Comparison of ENCODE assay signal across 28 mouse cellular contexts in genomic region chr15:99105238-99105637, GRCm38 (mm10). TPM values are rescaled to one million over a fixed set of nuclear protein-coding genes. Genes with fewer than 3 reads are reported as not detected.
"Had no signal": no experiment of that assay in that cellular context is flagged by ENCODE, and none has a peak within 500 bp of the region (broad histone marks: within the 10 kb centered on the region; RNA-seq: fewer than 3 reads in every experiment).

No protein-coding gene starts in this region.

- H3K4me1 ChIP-seq: liver, embryonic 15.5 days; lung, embryonic 15.5 days; midbrain, embryonic 10.5 days; midbrain, embryonic 13.5 days; neural tube, embryonic 13.5 days had no signal

- ATAC-seq: intestine, embryonic 16.5 days; midbrain, embryonic 13.5 days; midbrain, embryonic 16.5 days had no signal

- H3K9ac ChIP-seq: liver, embryonic 15.5 days; lung, embryonic 15.5 days; midbrain, embryonic 13.5 days; neural tube, embryonic 13.5 days had no signal

- H3K4me3 ChIP-seq: left cerebral cortex, adult 2 months; liver, embryonic 15.5 days; lung, embryonic 15.5 days; megakaryocyte, embryonic 14.5 days; midbrain, embryonic 10.5 days; midbrain, embryonic 13.5 days; myocyte; neural tube, embryonic 13.5 days had no signal

- H3K4me2 ChIP-seq: liver, embryonic 15.5 days; lung, embryonic 15.5 days; midbrain, embryonic 13.5 days; neural tube, embryonic 13.5 days had no signal

- DNase-seq: kidney, adult 18-20 months; layer of hippocampus, postnatal 36 days; lung, adult 18-20 months; lung, postnatal 10 days; lung, postnatal 36 days; retina, postnatal 1 day; right cerebral cortex, postnatal 25 days; thymus, adult 2 months; thymus, postnatal 14 days; thymus, postnatal 4 days had no signal

- H3K9me3 ChIP-seq: liver, embryonic 15.5 days; lung, embryonic 15.5 days; megakaryocyte, embryonic 14.5 days; midbrain, embryonic 10.5 days; midbrain, embryonic 13.5 days; neural tube, embryonic 13.5 days had no signal

- H3K27ac ChIP-seq: left cerebral cortex, adult 2 months; liver, embryonic 15.5 days; lung, embryonic 15.5 days; midbrain, embryonic 10.5 days; midbrain, embryonic 13.5 days; neural tube, embryonic 13.5 days; stomach, postnatal 0 days had no signal

- H3K36me3 ChIP-seq: lung, embryonic 15.5 days; midbrain, embryonic 10.5 days; midbrain, embryonic 13.5 days; neural tube, embryonic 13.5 days had no signal

RNA-seq across cellular contexts. Expression of gene Dnajc22, which starts 12.3 kb away (rescaled TPM):
- total RNA-seq: left cerebral cortex, postnatal 10 days; monocyte, adult 5-6 weeks; neutrophil, adult 5-6 weeks had no signal

RNA-seq across cellular contexts. Expression of gene C1ql4, which starts 17.6 kb away (rescaled TPM):
- total RNA-seq: left cerebral cortex, adult 2 months; left cerebral cortex, postnatal 10 days; left cerebral cortex, postnatal 36 days; liver, adult 2 months; monocyte, adult 5-6 weeks; neutrophil, adult 5-6 weeks had no signal
- polyA plus RNA-seq: limb, embryonic 11.5 days; limb, embryonic 14.5 days; liver, embryonic 15.5 days; lung, embryonic 15.5 days; stomach, postnatal 0 days had no signal

RNA-seq across cellular contexts. Expression of gene Spats2, which starts 20.5 kb away (rescaled TPM):
- total RNA-seq: monocyte, adult 5-6 weeks; neutrophil, adult 5-6 weeks had no signal

RNA-seq across cellular contexts. Expression of gene Troap, which starts 30.9 kb away (rescaled TPM):
- total RNA-seq: liver, adult 2 months; monocyte, adult 5-6 weeks had no signal
- polyA plus RNA-seq: liver, adult 2 months had no signal

RNA-seq across cellular contexts. Expression of gene Prph, which starts 50.3 kb away (rescaled TPM):
- total RNA-seq: monocyte, adult 5-6 weeks; neutrophil, adult 5-6 weeks had no signal
